Mouse (Mus musculus) midbrain, embryonic 16.5 days (tissue): ENCODE results near the gene Coa7. TPM values are rescaled to one million over a fixed set of nuclear protein-coding genes. Genes with fewer than 3 reads are reported as not detected.
A peak's percentile ranks its signal among the peaks of the same experiment; 100 is the strongest.
"Not testable (repeated sequence)": the region's sequence is repeated elsewhere in the genome, so short reads cannot be mapped to it uniquely, and the experiment has no call there.

Experiments used
- ATAC-seq: fragments of 200-750 bp; cut with Nextera tagmentation; 2 replicates; pipeline ENCODE4 v1.8.0; 2017; ENCODE audit warnings: moderate TSS enrichment
- H3K27ac ChIP-seq: fragments of 300-500 bp; sonication (generic); 2 replicates; pipeline ENCODE4 v1.5.1; 2014; ENCODE audit warnings: mild to moderate bottlenecking, low read length, mixed read lengths
- H3K27me3 ChIP-seq: fragments of 300-500 bp; sonication (generic); 2 replicates; pipeline ENCODE4 v1.6.1; 2014; ENCODE audit warnings: low read depth, low read length, mixed read lengths; ENCODE audit not compliant: control insufficient read depth, insufficient read depth
- H3K36me3 ChIP-seq: fragments of 300-500 bp; sonication (generic); 2 replicates; pipeline ENCODE4 v1.6.1; 2014; ENCODE audit warnings: mild to moderate bottlenecking, low read length, moderate library complexity, mixed read lengths; ENCODE audit not compliant: control insufficient read depth, insufficient read depth
- H3K4me1 ChIP-seq: fragments of 300-500 bp; sonication (generic); 2 replicates; pipeline ENCODE4 v1.6.1; 2014; ENCODE audit warnings: mild to moderate bottlenecking, low read length, mixed read lengths; ENCODE audit not compliant: control insufficient read depth, insufficient read depth
- H3K4me2 ChIP-seq: fragments of 300-500 bp; sonication (generic); 2 replicates; pipeline ENCODE4 v1.6.1; 2014; ENCODE audit warnings: mild to moderate bottlenecking, low read length, mixed read lengths
- H3K4me3 ChIP-seq: fragments of 300-500 bp; sonication (generic); 2 replicates; pipeline ENCODE4 v1.5.1; 2014; ENCODE audit warnings: low read depth, mild to moderate bottlenecking, low read length, moderate library complexity, mixed read lengths
- H3K9ac ChIP-seq: fragments of 300-500 bp; sonication (generic); 2 replicates; pipeline ENCODE4 v1.6.1; 2014; ENCODE audit warnings: low read depth, low read length, mixed read lengths
- H3K9me3 ChIP-seq: fragments of 300-500 bp; sonication (generic); replicated peaks from 2 replicates; pipeline ENCODE4 v1.6.1; 2014; ENCODE audit warnings: mild to moderate bottlenecking, low read length, mixed read lengths; ENCODE audit not compliant: control insufficient read depth, poor library complexity, severe bottlenecking
- WGBS: fragments of 180-500 bp; shearing (Covaris S2); extraction: QIAGEN DNeasy Blood & Tissue Kit; methylation state at CpG from one replicate; pipeline ENCODE4 v1.1.7; 2014; 5-methylcytosine and 5-hydroxymethylcytosine counted together
- polyA plus RNA-seq: library from polyadenylated mRNA; unstranded; fragments of >200 nt; fragmentation: Nextera tagmentation; extraction: Ambion mirVana; gene quantifications from 2 replicates; pipeline ENCODE4 v1.2.1, GENCODE M21; 2015

Coa7 gene
- polyA plus RNA-seq, 1 experiment from 2014 or later, result 58.5 TPM

DNA sequence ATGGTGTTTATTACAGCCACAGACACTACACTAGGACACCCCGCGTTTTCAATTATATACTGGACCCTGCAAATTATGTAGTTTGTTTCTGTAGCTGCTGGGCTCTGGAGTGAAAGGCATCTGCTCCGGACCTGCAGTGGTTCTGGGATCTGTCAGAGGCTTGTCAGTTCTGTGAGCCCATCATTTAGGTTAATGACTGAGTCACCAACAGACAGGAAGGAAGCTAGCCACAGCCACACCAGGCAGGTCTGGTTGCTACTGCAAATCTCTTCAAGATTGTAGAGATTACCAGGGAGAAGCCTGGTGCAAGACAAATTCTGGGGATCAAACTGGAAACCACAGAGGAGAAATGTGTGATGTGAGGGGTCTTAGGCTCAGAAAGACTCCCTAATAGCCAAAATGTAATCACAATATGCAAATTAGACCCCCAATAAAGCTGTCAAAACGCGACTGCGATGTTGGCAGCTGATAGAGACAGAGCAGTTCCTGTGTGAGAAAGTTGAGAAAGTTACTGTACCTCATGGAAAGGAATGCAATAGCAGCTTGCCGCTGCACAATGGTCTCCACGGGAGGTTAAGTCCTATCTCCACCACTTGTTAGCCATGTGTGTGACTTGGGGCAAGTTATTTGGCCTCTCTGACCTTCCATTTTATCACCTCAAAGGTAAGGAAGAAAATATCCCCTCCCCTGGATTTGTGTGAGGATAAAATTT, 22.1 kb downstream of the Coa7 start:
- WGBS, result 43% methylated on average over 8 of the region's 8 CpGs
- Histone ChIP-seq H3K27me3 (no peaks in the 10 kb centered on the region), H3K36me3 (no peaks in the 10 kb centered on the region), H3K27ac (no peak overlapping the region), H3K4me1 (peaks cover 3% of the 10 kb centered on the region; the same call in 1 of the 2 replicates), H3K9ac (no peak overlapping the region), H3K4me3 (no peak overlapping the region), H3K9me3 (no peaks in the 10 kb centered on the region), H3K4me2 (no peak overlapping the region)
- no peak for ATAC-seq

DNA sequence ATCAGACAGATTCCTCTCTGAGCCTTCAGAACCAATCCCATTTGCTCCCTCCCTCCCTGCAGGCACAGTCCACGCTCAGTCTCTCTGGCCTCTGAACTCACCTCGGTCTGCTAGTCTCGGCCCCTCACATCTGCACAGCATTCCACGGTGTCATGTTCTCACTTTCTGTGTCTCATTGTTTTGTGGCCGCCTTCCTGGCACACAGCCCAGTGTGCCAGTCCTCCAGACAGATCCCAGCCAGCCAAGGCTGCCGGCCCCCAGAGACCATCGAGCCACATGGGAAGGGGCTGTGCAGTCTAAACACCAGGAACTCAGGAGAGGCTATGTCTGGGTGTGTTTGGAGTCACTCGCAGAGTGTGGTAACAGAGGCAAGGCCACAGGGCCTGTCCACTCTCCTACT, 22.9 kb downstream of the Coa7 start:
- H3K9me3 ChIP-seq, result no peaks in the 10 kb centered on the region
- no peaks in the 10 kb centered on the region for H3K36me3 ChIP-seq
- no peak overlapping the region for H3K4me3 ChIP-seq
- no peak overlapping the region for H3K9ac ChIP-seq
- 14% methylated on average over 8 of the region's 8 CpGs for WGBS
- no peaks in the 10 kb centered on the region for H3K27me3 ChIP-seq
- no peak overlapping the region for H3K4me2 ChIP-seq
- peaks cover 3% of the 10 kb centered on the region; the same call in 1 of the 2 replicates for H3K4me1 ChIP-seq
- ATAC-seq, result peak; percentile 26; the same call in 1 of the 2 replicates
- H3K27ac ChIP-seq, result peak overlapping the region; percentile 17; the same call in 1 of the 2 replicates

- H3K9ac ChIP-seq, ATAC-seq, H3K27ac ChIP-seq, H3K27me3 ChIP-seq, H3K4me1 ChIP-seq, H3K9me3 ChIP-seq, H3K4me3 ChIP-seq, H3K4me2 ChIP-seq, H3K36me3 ChIP-seq: not testable (repeated sequence)
These were observed 25.7 kb downstream of the Coa7 start for GRCm38 (mm10) chr4:108353591-108353990.

DNA sequence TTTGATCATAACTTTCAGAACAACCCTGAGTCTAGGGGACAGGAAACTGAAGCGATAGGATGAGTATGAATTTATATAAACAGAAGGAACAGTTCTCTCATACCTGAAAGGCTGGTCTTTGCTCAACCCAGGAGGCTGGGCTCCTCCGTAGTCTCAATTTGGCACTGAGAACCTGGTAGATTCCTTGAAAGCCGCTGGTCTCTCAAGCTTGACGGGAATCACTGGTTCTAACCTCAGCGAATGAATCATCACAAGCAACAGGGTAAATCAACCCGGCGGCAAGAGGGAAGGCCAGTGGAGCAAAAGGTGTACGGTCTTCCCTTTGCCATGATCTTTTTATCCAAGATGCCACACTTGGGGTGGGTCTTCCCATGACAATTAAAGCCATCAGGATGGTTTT, 29.5 kb downstream of the Coa7 start:
- no peaks in the 10 kb centered on the region for H3K27me3 ChIP-seq
- H3K4me3 ChIP-seq, result no peak overlapping the region
- ATAC-seq, result no peak
- no peaks in the 10 kb centered on the region for H3K36me3 ChIP-seq
- H3K27ac ChIP-seq, result no peak overlapping the region
- H3K9ac ChIP-seq, result no peak overlapping the region
- WGBS, result 96% methylated on average over 8 of the region's 8 CpGs
- no peaks in the 10 kb centered on the region for H3K9me3 ChIP-seq
- H3K4me1 ChIP-seq, result peaks cover 29% of the 10 kb centered on the region
- H3K4me2 ChIP-seq, result no peak overlapping the region

GRCm38 (mm10) chr4:108358498-108358897, 30.6 kb downstream of the Coa7 start:
- H3K4me3 ChIP-seq, result no peak overlapping the region
- 9% methylated on average over 4 of the region's 4 CpGs for WGBS
- no peaks in the 10 kb centered on the region for H3K27me3 ChIP-seq
- no peak overlapping the region for H3K9ac ChIP-seq
- H3K4me2 ChIP-seq, result no peak overlapping the region
- no peak for ATAC-seq
- no peaks in the 10 kb centered on the region for H3K9me3 ChIP-seq
- no peaks in the 10 kb centered on the region for H3K36me3 ChIP-seq
- H3K4me1 ChIP-seq, result peaks cover 39% of the 10 kb centered on the region
- H3K27ac ChIP-seq, result peak overlapping the region; percentile 97

DNA sequence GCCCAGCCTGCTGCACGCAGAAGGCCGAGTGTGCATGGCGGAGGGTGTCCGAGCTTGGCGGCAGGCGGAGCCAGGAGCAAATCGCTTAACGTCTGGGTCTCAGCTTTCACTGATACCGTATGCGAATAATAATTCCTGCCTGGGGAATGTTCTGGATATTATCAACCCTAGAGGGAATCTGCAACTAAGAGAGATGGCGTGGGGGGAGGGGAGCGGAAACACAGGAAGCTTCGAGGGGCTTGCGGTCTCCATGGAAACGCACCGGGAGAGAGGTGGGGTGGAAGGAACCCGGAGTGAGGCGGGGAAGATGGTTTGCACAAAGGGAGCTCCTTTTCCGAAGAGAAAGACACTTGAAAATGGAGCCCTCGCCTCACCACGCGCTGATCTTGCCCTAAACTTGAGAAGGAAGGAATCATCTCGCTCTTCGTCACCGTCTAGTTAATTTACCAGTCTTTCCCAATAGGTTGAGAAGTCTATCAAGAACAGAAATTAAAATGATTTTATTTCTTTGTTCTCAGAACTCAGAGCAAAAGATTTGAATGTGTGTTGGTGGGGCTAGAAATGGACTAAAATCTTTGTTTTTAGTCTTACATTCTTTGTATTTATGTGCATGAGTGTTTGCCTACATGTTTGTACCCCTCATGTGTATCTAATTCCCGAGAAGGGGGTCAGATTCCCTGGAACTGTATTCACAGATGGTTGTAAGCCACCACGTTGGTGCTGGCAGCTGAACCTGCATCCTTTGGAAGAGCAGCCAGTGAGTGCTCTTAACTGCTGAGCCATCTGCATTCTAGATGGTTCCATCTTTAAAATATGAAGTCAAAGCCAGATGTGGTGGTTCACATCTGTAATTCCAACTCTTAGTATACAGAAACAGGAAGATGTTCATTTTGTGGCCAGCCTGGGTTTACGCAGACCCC, 32.5 kb downstream of the Coa7 start:
- peak overlapping the region; percentile 97 for H3K27ac ChIP-seq
- WGBS, result 4% methylated on average over 28 of the region's 28 CpGs
- peak overlapping the region; percentile 47 for H3K4me2 ChIP-seq
- H3K36me3 ChIP-seq, result no peaks in the 10 kb centered on the region
- H3K9me3 ChIP-seq, result no peaks in the 10 kb centered on the region
- no peaks in the 10 kb centered on the region for H3K27me3 ChIP-seq
- peak; percentile 92 for ATAC-seq
- H3K9ac ChIP-seq, result peak overlapping the region; percentile 54; the same call in 1 of the 2 replicates
- H3K4me1 ChIP-seq, result peaks cover 41% of the 10 kb centered on the region
- H3K4me3 ChIP-seq, result no peak overlapping the region

DNA sequence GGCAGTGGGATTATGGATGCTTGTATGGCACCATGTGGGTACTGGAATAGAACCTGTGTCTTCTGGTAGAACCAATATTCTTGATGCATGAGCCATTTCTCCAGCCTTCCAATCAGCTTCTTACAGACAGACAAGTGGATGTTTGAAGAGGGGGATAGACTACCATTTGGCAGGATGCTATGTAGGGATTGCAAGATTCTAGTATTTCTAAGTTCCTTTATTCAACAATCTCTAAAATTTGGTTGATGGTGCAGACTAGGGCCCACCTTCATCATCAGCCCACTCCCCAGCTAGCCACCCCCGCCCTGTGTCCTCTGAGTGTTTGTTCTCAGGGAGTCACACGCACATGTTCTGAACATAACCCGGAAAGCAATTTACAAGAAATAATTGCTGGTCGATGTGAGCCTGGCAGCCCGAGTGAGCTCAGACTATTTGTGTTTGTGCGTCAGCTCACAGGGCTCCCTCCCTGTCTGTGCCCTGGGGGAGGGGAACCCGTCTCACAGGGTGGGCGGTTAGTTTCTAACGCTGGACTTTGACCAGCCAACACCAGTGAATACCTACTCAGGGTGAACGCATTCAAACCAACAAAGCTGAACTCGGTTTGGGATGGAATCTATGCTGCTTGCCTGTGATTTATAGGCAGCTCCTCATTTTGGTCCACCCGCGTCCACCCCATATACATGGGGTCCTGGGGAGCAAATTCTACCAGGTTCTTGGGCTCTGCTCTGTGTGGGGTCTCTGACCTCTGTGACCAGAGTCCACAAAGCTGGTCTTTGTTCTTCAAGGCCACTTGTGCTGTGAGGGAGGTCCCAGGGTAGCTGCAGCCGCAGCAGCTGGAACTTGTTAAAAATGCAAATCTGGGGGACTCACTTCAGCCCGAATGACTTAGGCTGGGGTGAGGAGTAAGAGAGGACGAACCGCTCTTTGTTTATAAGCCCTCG, 34.7 kb downstream of the Coa7 start:
- Histone ChIP-seq H3K4me1 (peaks cover 41% of the 10 kb centered on the region), H3K4me2 (no peak overlapping the region; the same call in 1 of the 2 replicates), H3K27ac (peak overlapping the region; percentile 51; the same call in 1 of the 2 replicates), H3K4me3 (no peak overlapping the region), H3K36me3 (no peaks in the 10 kb centered on the region), H3K9me3 (no peaks in the 10 kb centered on the region), H3K9ac (no peak overlapping the region), H3K27me3 (no peaks in the 10 kb centered on the region)
- 4% methylated on average over 18 of the region's 18 CpGs for WGBS
- ATAC-seq, result no peak

GRCm38 (mm10) chr4:108363355-108364110, 35.6 kb downstream of the Coa7 start:
- no peak for ATAC-seq
- H3K4me1 ChIP-seq, result peaks cover 39% of the 10 kb centered on the region

More at GRCm38 (mm10) chr4:108363355-108364110, 35.6 kb downstream of the Coa7 start:
- Histone ChIP-seq H3K27me3 (no peaks in the 10 kb centered on the region), H3K4me2 (no peak overlapping the region), H3K27ac (peak overlapping the region; percentile 51; the same call in 1 of the 2 replicates), H3K36me3 (no peaks in the 10 kb centered on the region), H3K9ac (no peak overlapping the region), H3K9me3 (no peaks in the 10 kb centered on the region), H3K4me3 (no peak overlapping the region)
- 9% methylated on average over 7 of the region's 7 CpGs for WGBS
